Mouse (Mus musculus) stomach, postnatal 0 days (tissue): Measurements from ENCODE around the gene Arhgdib. TPM values are rescaled to one million over a fixed set of nuclear protein-coding genes. Genes with fewer than 3 reads are reported as not detected.

Experiments used
- ATAC-seq: fragments of 200-750 bp; cut with Nextera tagmentation; 2 replicates; pipeline ENCODE4 v1.8.0; 2017; ENCODE audit not compliant: low FRiP score, low TSS enrichment
- DNase-seq: peaks from one replicate; pipeline ENCODE4 v3.0.0-alpha.2; 2016; ENCODE audit warnings: low spot score
- H3K27ac ChIP-seq: fragments of 300-500 bp; sonication (generic); replicated peaks from 2 replicates; pipeline ENCODE4 v1.5.1; 2014; ENCODE audit warnings: mild to moderate bottlenecking, control low read depth
- H3K27me3 ChIP-seq: fragments of 300-500 bp; sonication (generic); 2 replicates; pipeline ENCODE4 v1.6.1; 2014; ENCODE audit warnings: low read length; ENCODE audit not compliant: control insufficient read depth, insufficient read depth
- H3K36me3 ChIP-seq: fragments of 300-500 bp; sonication (generic); 2 replicates; pipeline ENCODE4 v1.6.1; 2014; ENCODE audit warnings: low read length, mixed read lengths; ENCODE audit not compliant: control insufficient read depth, insufficient read depth
- H3K4me1 ChIP-seq: fragments of 300-500 bp; sonication (generic); replicated peaks from 2 replicates; pipeline ENCODE4 v1.6.1; 2014; ENCODE audit warnings: antibody characterized with exemption; ENCODE audit not compliant: control insufficient read depth, insufficient read depth
- H3K4me2 ChIP-seq: fragments of 300-500 bp; sonication (generic); replicated peaks from 2 replicates; pipeline ENCODE4 v1.6.1; 2014; ENCODE audit warnings: low read depth, mild to moderate bottlenecking, control low read depth, moderate library complexity
- H3K4me3 ChIP-seq: fragments of 300-500 bp; sonication (generic); 2 replicates; pipeline ENCODE4 v1.5.1; 2014; ENCODE audit warnings: low read depth, low read length, control low read depth
- H3K9ac ChIP-seq: fragments of 300-500 bp; sonication (generic); 2 replicates; pipeline ENCODE4 v1.6.1; 2014; ENCODE audit warnings: mild to moderate bottlenecking, low read length, control low read depth, mixed read lengths
- H3K9me3 ChIP-seq: fragments of 300-500 bp; sonication (generic); 2 replicates; pipeline ENCODE4 v1.6.1; 2016; ENCODE audit warnings: low read length; ENCODE audit not compliant: control insufficient read depth
- CTCF ChIP-seq: IDR thresholded peaks from 2 replicates; pipeline ENCODE4 v1.5.1; 2016; ENCODE audit warnings: antibody characterized with exemption, low read depth, mild to moderate bottlenecking, moderate library complexity
- EP300 ChIP-seq: optimal IDR thresholded peaks from 2 replicates; pipeline ENCODE3; 2016; ENCODE audit warnings: antibody characterized with exemption
- whole genome bisulfite sequencing: fragments of 180-500 bp; shearing (Covaris S2); extraction: QIAGEN DNeasy Blood & Tissue Kit; methylation state at CpG from one replicate; pipeline ENCODE4 v1.1.7; 2014; 5-methylcytosine and 5-hydroxymethylcytosine counted together
- polyA plus RNA-seq: library from polyadenylated mRNA; unstranded; fragments of >200 nt; fragmentation: Nextera tagmentation; extraction: Ambion mirVana; gene quantifications from 2 replicates; pipeline ENCODE4 v1.2.1, GENCODE M21; 2015

Gene Arhgdib
- polyA plus RNA-seq, 1 experiment from 2014 or later, result 34.9 TPM

DNA sequence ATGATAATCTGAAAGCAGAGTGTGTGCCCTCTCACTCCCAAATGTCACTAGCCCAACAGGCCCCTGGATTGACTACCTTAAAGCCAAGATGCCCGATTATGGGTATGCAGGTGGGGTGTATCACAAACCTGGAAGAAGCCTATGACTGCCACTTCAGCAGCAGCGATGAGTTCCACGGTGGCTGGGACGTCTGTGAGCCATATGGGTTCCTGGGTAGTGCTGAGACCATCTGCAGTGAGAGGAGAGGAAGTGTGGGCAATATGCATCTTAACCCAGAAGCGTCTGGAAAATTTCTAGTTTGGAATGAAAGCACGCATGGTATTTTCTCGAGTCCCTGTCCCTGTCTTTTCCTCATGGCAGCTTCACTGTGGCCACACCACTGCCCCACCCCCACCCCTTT is 20.1 kb downstream of the Arhgdib start:
- H3K4me2 ChIP-seq, result no peak overlapping the region
- ATAC-seq (no peak), DNase-seq (no peak)
- no peak overlapping the region for H3K4me3 ChIP-seq
- TF ChIP-seq EP300 (no peak), CTCF (no peak)
- H3K27ac ChIP-seq, result no peak overlapping the region
- H3K9me3 ChIP-seq, result no peaks in the 10 kb centered on the region
- H3K27me3 ChIP-seq, result no peaks in the 10 kb centered on the region
- no peak overlapping the region for H3K9ac ChIP-seq
- no peaks in the 10 kb centered on the region for H3K36me3 ChIP-seq
- 74% methylated on average over 7 of the region's 7 CpGs for WGBS
- H3K4me1 ChIP-seq, result 0 out of 2 replicates have a peak, but pooled peaks cover 2% of the 10 kb centered on the region

DNA sequence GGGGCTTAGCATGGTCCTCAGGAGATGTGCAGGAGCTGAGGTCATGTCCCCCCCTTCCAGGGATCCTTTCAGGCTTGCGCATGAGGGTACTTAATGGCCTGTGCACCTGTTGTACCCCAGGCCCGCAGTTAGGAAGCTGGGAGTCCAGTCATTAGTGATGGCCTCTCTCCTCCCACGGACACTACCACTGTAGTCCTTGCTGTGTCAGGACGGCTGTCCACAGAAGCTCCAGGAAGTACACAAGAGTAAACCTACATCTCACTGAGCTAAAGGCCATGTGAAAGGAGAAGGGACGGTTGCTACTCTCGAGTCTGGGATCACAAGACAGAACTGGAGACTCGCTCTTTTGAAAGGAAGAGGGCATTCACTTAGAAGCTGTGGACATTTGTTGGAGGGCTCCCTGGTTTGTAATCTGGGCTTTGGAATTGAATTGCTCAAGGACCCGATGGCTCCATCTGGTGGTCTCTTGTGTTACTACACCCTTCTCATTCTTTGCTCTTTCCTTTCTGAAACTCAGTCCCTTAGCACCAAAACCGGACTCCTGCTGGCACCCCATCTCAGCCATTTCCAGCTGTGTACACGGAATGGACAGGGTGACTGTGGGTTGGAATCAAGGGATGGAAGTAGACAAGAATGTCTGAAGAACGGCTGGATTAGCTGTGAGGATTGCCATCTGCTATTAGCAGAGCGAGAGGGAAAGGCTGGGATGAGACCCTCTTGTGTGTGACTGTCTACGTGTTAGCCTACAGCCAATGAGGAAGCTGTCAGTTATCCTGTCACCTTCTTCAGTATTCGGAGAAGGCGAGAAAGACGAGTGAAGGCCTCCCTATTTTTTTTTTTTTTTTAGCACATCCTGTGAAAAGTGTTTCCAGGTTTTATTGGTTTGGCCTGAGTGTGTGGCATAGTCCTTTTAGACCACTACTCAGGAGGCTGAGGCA is 21.1 kb downstream of the Arhgdib start:
- H3K9ac ChIP-seq, result no peak overlapping the region
- H3K4me1 ChIP-seq, result 0 out of 2 replicates have a peak, but pooled peaks cover 2% of the 10 kb centered on the region
- 35% methylated on average over 16 of the region's 16 CpGs for WGBS
- no peak overlapping the region for H3K4me2 ChIP-seq
- H3K9me3 ChIP-seq, result no peaks in the 10 kb centered on the region
- no peak overlapping the region for H3K4me3 ChIP-seq
- no peaks in the 10 kb centered on the region for H3K36me3 ChIP-seq
- ATAC-seq (peak; percentile 62), DNase-seq (peak; percentile 69)
- H3K27me3 ChIP-seq, result no peaks in the 10 kb centered on the region
- no peak overlapping the region for H3K27ac ChIP-seq
- TF ChIP-seq CTCF (peak; percentile 93), EP300 (no peak)

DNA sequence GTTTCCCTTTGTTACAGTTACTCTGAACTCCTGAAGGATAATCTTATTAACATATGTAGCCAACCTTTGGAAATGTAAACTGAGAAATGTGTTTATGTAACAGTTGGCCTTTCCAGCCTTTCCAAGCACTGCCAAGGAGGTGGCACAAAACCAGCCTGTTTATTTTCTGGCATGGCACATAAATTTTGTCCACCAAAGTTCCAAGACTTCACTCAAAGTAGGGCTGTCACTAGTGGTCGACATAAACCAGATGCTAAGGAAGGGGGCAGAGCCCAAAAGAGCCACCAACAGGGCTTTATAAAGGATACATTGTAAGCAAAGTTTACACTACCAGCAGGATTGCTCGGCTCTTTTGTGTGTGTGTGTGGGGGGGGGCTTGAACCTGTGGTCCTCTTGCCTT is 23.8 kb downstream of the Arhgdib start:
- H3K4me1 ChIP-seq, result 0 out of 2 replicates have a peak, but pooled peaks cover 2% of the 10 kb centered on the region
- no peak overlapping the region for H3K4me3 ChIP-seq
- no peak for TF ChIP-seq CTCF
- TF ChIP-seq EP300, result no peak
- H3K27me3 ChIP-seq, result no peaks in the 10 kb centered on the region
- H3K9ac ChIP-seq, result no peak overlapping the region
- no peaks in the 10 kb centered on the region for H3K36me3 ChIP-seq
- 15% methylated on average over 2 of the region's 2 CpGs for WGBS
- no peaks in the 10 kb centered on the region for H3K9me3 ChIP-seq
- no peak for DNase-seq
- ATAC-seq, result no peak
- peak overlapping the region; percentile 24; the same call in 1 of the 2 replicates for H3K27ac ChIP-seq
- no peak overlapping the region for H3K4me2 ChIP-seq

DNA sequence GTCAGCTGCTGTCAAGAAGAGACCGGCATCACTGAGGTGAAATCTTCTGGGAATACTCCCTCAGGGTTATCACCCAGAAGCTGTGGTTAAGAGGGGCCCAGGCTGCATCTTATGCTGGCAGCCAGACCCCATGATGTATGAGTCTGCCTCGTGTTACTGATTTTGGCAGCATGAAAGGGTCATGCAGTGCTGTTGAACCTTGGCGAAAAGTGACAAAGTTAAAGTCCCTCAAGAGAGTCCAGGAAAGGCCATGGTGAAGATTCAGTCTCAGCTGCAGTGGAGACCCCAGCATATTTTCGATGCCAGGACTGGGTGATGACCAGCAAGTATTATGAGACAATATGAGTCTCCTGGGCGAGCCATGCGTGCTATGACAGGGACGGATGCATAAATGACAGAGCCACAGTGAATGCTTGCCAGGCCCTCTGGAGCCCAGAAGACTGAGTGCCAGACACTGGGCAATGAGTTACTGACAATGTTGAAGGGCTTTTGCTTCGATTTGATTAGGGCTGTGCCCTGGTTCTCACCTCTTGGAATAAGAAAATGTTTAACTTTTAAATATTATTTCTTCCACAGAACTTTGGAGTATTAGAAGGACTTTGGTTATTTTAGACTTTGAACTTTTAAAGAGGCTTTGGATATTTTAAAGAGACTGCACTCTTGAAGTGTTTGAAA is 25.8 kb downstream of the Arhgdib start:
- ATAC-seq, result no peak
- WGBS, result 74% methylated on average over 8 of the region's 8 CpGs
- no peak overlapping the region for H3K27ac ChIP-seq

DNA sequence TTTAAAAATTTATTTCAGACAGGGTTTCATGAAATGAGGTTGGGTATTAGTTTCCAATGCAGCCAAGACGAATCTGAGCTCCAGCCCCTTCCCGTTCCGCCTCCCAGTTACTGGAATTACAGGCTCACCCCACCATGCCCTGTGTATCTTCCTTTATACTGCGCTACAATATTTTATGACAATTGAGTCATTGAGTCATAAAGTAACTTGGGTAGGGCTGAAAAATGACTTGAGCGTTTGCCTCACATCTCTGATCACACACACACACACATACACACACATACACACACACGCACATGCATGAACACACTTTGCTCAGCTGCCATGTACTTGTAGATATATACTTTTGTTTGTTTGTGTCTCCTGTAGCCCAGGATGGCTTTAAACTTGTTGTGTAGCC is 27.5 kb downstream of the Arhgdib start:
- ATAC-seq (no peak), DNase-seq (no peak)
- Histone ChIP-seq H3K27me3 (no peaks in the 10 kb centered on the region), H3K4me3 (no peak overlapping the region), H3K9ac (no peak overlapping the region), H3K9me3 (no peaks in the 10 kb centered on the region), H3K4me2 (no peak overlapping the region), H3K36me3 (no peaks in the 10 kb centered on the region), H3K4me1 (0 out of 2 replicates have a peak, but pooled peaks cover 8% of the 10 kb centered on the region), H3K27ac (peak overlapping the region; percentile 78)
- 71% methylated on average over 6 of the region's 6 CpGs for WGBS
- TF ChIP-seq EP300 (no peak), CTCF (no peak)

More for the DNA sequence above, 25.8 kb downstream of the Arhgdib start:
- 0 out of 2 replicates have a peak, but pooled peaks cover 6% of the 10 kb centered on the region for H3K4me1 ChIP-seq
- H3K4me2 ChIP-seq, result no peak overlapping the region
- no peak overlapping the region for H3K9ac ChIP-seq
- TF ChIP-seq CTCF (no peak), EP300 (no peak)
- H3K36me3 ChIP-seq, result no peaks in the 10 kb centered on the region
- no peaks in the 10 kb centered on the region for H3K27me3 ChIP-seq
- no peak overlapping the region for H3K4me3 ChIP-seq
- DNase-seq, result no peak
- no peaks in the 10 kb centered on the region for H3K9me3 ChIP-seq
